Mouse (Mus musculus) lung, postnatal 4 days (tissue): ENCODE measurements around the gene Hdgfl3.
A peak's percentile ranks its signal among the peaks of the same experiment; 100 is the strongest.

Experiments
- DNase-seq, 2 experiments: peaks; one replicate each; pipeline ENCODE4 v3.0.0; 2021

The Hdgfl3 gene

DNA sequence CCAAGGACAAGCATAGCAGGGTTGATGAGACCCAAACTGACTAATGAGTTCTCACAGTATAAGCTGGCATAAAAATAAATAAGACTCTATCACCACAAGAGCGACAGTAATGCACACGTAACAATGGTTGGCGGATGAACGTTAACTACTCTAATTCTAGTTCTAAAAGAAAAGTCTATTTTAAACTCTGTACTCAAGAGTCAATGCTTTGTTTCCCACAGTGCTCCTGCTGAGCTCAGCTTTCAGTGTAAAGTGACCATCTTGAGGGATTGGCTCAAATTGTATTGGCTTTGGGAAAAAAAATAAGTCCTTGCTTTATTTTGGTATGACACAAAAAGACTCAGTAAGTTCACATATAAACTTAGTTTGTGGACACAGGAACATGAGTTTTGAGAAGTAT lies 49.1 kb downstream of the Hdgfl3 start:
- DNase-seq: no peak

GRCm38 (mm10) chr7:81881600-81881999 lies 52.7 kb downstream of the Hdgfl3 start:
- no peak for DNase-seq

DNA sequence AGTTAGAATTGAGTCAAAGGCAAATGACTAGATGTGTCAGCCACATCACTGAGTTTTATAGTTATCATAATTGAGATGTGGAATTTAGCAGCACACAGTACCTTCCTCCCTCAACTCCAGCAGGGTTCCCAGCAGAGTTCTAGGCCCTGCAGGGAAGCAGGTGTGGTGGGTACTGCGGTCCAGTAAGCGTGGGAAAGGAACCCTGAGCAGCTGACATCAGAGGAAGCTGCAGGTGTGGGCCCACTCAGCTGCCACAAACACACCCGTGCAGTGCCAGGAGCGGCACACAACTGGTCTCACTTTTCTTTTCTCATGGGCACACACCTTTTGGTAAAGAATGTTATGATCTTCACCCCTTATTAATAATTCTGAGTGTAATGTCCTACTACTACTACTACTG lies 53.5 kb downstream of the Hdgfl3 start:
- DNase-seq: no peak

DNA sequence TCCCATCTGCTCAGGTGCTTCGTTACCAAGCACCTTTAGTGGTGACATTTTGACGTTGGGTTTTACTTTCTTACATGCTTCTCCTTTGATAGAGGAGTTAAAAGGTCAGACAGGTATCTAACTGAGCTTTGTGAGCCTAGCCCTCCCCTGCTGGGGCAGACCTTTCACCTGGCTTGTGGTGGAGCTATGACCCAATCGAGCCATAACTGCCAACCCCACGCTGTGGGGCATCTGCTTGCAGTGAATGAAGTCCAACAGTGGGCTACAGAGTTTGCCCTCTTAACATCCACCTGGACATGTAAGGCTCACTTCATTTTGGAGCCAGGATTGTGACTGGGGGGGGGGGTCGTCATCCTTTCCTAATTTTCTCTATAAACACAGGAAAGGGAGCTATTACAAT lies 54.0 kb downstream of the Hdgfl3 start:
- no peak for DNase-seq

GRCm38 (mm10) chr7:81875372-81875771 lies 58.9 kb downstream of the Hdgfl3 start:
- DNase-seq: no peak

GRCm38 (mm10) chr7:81874636-81875035 lies 59.6 kb downstream of the Hdgfl3 start:
- peak; percentile 54 to 70 for DNase-seq

DNA sequence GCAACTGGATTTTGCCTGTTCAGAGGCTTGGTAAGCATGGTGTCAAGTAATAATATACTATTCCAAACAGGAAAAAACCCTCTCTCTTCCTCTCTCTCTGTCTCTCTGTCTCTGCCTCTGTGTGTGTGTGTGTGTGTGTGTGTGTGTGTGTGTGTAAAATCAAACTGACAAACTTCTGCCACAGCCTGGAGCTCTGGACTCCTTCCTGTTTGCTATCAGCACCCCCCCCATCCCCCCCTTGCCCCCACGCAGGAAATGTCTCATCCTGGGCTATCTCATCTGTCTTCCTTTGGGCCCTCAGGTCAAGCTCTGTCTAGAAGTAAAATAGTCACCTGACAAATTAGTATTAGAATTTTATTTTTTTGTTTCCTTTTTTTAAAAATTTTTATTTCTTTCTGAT lies 60.5 kb downstream of the Hdgfl3 start:
- no peak for DNase-seq

GRCm38 (mm10) chr7:81872493-81873013 lies 61.7 kb downstream of the Hdgfl3 start:
- DNase-seq: peak in 1 of 2 experiments; percentile 45

DNA sequence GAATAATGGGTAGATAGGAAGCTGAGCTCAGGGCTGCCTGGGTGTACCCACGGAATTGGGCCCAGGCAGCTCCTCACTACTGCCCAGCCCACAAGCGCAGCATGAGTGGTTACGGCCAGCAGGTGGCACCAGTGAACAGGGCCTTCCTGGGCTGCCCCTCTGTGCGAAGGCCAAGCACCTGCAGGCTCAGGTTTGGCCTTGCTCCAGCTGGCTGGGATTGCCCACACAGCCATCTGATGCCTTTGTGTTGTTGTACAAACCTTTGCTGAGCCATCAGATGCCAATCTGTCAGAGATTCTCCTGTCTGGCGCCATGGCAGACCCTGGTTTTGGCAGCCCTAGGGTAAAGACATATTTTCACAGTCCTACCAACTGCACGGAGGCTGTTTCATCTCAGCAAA lies 66.1 kb downstream of the Hdgfl3 start:
- peak; percentile 74 to 79 for DNase-seq

GRCm38 (mm10) chr7:81867231-81867930 lies 66.9 kb downstream of the Hdgfl3 start:
- no peak for DNase-seq

GRCm38 (mm10) chr7:81865937-81866336 lies 68.3 kb downstream of the Hdgfl3 start:
- DNase-seq: no peak

GRCm38 (mm10) chr7:81864552-81864951 lies 69.7 kb downstream of the Hdgfl3 start:
- no peak for DNase-seq

DNA sequence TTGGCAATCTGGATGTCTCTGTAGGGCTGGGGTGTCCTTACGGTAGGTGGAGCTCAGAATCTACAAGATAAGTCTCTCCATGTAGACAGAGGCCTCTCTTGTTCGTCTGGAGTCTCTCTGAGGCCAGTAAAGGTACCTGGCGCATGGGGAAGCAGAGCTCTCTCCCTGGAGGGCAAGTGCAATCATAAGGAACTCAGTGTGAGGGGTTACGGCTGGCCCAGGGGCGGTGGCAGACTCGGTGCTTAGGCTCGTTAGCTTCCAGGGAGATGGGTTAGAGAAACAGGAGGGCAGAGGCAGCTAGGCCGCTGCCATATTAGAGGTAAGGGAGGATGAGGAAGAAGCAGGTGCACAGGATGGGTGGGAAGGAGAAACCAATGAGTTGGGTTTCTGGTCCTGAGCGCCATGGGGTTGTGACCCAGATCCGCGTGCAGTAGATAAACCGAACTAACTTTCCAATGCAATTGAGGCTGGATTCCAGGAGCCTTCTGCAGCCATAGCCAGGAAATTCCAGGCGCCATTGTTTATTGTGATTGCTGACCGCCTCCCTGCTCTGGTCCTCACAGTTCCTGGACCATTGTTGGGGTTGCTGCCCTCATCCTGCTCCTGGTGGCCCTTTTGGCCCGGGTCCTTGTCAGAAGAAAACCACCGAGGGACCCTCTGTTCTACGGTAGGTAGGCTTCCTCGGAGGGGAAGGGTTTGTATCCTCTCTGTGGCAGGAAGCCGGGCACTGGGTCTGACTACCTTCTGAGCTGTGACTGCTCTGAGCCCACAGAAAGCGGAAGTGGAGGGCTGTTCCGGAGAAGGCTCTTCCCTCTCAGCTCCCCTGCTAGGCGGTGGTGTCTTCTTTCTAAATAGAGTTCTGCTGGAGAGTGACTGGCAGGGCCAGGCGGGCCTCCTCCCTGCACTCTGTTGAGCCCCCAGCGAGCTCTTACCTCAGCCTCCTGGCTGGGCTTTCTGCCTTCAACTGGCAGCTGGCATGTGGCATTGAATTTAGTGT lies 71.4 kb downstream of the Hdgfl3 start:
- DNase-seq: peak; percentile 68 to 77

GRCm38 (mm10) chr7:81861921-81862320 lies 72.4 kb downstream of the Hdgfl3 start:
- no peak for DNase-seq

- no peak for DNase-seq
Observed at GRCm38 (mm10) chr7:81861461-81861860, 72.8 kb downstream of the Hdgfl3 start.

DNA sequence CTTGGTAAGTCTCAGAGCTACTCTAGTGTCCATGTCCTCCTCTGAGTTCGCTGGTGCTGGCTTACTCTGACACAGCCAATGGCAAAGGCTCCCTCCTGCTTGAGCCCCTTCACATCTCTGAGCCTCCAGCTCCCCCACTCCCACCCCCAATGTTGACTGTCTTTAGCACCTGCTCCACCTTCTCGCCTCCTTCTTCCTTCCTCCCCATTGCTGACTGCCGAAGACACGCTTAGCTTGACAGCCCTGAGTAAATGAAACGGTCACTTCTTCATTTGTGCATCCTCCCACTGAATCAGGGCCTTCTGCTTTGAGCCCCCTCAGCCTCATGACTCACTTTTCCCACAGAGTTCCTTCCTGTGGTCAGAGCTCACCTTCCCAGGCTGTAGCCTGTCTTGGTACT lies 73.3 kb downstream of the Hdgfl3 start:
- DNase-seq: no peak

GRCm38 (mm10) chr7:81860071-81860470 lies 74.2 kb downstream of the Hdgfl3 start:
- DNase-seq: peak; percentile 69 to 75

GRCm38 (mm10) chr7:81858968-81859721 lies 75.1 kb downstream of the Hdgfl3 start, which contains the start of gene Tm6sf1:
Gene Tm6sf1 (plus strand): TSS chr7:81859001.
- peak; percentile 69 to 73 for DNase-seq

GRCm38 (mm10) chr7:81858236-81858635 lies 76.0 kb downstream of the Hdgfl3 start:
- DNase-seq: no peak

DNA sequence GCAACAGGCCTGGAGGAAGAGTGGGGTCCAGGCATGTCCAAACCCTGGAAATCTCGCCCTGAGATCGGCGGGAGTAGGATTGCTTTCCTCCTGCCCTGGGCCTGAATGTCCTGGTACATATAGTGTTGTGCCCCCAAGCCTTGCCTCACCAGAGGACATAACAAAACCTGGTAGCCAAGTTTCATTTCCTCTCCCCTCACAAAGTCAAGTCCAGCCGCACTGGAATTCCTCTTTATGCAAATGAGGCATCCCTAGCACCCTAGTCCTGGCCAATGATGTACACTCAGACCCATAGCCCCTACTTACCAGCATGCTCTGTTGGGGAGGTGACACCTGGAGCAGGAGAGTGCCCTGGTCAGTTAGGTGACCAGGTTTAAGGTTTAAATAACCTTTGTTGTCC lies 78.1 kb downstream of the Hdgfl3 start:
- no peak for DNase-seq

DNA sequence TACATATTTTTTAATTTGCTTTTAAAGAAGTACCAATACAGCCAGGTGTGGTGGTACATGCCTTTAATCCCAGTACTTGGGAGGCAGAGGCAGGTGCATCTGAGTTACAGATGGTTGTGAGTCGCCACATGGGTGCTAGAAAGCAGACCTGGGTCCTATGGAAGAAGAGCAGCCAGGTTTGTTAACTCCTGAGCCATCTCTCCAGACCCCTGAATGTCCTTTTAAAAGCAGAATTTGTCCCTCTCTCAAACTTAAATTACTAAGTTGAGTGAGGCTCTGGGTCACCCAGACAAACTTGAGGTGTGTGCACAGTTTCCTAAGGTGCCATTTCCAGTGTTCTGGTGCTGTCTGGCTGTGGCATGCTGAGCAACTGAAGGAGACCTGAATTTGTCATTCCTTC lies 78.6 kb downstream of the Hdgfl3 start, which contains the start of gene Gm10160:
TSS of gene Gm10160 (minus strand) at position 101 of the 400 bp plus-strand sequence.
- DNase-seq: no peak

DNA sequence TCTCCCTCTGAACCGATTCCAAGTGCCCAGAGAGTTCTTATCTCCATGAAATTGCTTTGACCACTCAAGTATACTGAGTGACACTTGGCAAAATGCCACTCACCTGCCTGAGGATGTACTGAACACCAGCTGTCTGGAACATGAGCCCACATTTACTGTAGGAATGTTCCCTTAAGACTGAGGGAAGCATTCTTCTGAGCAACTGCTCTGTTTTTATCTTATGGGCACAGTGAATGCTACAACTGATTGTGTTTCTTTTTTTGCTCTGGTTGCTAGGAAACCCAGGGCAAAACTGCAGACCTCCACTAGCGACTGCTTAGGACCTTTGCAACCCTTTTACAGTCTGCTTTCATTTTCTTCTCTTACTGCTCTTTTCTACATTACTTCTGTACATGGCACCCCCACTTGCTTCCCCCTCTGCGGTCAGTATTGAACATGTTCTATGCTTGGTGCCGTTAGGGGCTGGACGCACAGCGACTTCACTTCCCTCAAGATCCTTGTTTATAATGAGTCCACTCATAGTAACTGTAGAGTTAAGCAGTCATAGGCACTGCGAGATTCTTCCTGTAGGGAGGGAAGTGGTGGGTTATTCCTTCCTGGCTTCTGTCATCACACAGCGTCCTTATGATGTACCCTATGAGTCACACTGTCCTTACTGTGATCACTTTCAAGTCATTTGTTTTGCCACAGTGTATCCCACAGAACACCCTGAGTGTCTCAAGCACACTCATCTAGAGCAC lies 79.5 kb downstream of the Hdgfl3 start:
- DNase-seq: peak in 1 of 2 experiments; percentile 28
